Mouse (Mus musculus) kidney, adult 11 months (tissue): Measurements from ENCODE around the gene Tnpo3.

ENCODE experiments used
- DNase-seq: peaks from one replicate; pipeline ENCODE4 v3.0.0; 2022

The Tnpo3 gene

DNA sequence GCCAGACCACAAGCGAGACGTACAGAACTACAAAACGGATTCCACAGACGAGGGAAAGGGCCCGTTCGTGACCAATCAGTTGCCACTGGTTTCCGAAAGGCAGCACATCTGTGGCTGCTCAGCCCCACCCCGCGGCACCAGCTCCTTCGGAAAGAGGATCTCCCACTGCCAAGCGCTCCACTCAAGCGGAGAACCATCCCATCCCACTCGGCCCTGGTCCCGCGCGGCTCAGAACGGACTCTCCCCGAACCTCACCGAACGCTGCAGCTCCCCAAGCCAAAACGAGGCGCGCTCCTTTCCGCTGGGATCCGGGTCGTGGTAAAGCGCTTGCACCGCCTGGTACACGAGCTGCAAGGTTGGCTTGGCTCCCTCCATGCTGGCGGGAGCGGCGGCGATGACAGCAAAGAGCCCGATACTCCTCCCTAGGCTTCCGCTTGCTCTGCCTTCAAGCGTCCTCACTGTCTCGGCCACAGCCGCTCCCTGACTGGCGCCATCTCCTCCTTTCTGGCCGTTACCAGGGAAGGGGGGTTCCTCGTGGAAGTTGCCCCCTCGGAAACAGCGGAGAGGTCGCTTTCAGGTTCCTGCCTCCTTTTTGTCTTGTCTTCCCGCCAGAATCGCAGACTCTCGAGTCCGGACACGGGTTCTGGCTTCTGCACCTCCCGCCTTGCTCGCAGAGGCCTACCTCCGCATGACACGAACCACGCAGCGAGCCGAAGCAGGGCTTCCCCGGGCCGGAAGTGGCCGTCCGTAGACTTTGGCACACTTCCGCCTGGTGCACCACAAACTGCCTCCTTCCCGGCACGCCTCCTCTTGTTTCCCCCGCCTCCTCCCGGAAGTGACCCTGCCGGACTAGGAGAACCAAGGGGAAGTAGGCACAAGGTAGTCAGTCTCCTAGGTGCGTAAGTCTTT, at the start of gene Tnpo3:
Gene Tnpo3 (minus strand): TSS at position 777 of the 909 bp plus-strand sequence.
- DNase-seq, result peak; percentile 93

DNA sequence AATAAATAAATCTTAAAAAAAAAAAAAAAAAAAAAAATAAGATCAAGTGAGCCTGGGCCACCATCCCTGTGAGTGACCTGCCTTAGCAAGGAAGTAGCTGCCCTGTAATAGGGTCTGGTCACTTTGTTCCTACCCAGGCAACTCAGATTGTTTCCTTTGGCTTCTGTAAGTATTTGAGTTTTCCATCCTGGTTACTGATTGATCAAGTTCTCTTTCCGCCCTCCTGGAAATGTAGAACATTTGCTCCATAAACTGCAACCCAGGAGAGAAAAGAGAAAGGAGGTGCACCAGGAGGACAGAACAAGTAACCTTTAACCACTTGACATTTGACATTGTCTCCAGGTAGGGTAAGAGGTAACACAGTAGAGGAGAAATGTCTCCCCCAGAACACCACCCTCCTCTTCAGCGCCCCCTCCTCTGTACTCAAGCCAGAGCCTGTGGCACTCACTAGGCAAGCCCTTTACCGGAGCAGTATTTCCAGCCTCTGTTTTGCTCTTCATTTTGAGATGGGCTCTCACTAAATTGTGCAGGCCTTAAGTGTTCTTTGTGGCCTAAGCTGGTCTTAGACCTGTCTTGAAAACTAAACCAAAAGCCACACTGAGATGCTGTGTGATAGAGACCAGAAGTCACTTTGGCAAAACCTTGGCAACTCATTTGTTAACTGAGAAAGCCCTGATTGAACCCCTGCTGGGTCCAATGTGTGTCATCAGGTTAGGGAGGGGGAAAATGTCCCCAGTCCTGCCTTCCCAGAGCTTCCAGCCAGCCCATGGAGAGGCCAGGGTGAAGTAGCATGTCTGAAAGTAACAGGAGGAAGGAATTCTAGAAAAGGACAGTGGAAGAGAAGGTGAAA, 49.2 kb upstream of the Tnpo3 start:
- peak; percentile 70 for DNase-seq

DNA sequence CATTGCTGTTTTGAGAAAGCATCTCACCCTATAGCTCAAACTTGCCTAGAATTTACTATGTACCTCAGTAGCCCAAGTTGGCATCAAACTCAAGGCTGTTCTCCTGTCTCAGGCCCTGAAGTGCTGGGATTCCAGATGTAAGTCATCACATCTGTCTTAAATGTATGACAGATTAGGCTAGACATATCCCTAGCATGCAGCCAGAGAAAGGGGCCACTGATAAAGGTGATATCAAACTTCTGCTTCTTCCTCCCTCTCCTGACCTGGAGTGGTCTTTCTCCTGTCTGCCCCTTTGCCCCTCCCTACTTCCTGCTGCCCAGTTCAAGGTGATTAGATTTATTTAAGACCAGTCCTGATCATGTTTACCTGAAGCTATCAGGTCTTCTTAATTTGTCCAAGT, 43.6 kb upstream of the Tnpo3 start:
- no peak for DNase-seq

DNA sequence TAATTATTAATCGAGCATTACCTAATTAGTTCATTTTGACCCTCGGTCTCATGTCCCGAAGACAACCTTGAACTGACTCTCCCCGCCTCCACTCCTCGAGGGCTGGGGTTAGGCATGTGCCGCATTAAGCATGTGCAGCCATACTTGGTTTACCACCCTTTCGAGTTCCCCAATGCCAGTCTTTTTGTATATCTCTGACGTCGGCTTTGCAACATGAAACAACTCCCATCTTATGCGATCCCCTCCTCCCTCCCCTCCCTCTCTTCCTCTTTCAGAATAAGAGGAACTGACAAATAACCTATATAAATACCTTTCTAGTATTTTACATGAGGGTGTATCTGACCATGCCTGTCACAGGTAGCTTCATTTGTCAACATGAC, 40.5 kb upstream of the Tnpo3 start:
- DNase-seq, result no peak

DNA sequence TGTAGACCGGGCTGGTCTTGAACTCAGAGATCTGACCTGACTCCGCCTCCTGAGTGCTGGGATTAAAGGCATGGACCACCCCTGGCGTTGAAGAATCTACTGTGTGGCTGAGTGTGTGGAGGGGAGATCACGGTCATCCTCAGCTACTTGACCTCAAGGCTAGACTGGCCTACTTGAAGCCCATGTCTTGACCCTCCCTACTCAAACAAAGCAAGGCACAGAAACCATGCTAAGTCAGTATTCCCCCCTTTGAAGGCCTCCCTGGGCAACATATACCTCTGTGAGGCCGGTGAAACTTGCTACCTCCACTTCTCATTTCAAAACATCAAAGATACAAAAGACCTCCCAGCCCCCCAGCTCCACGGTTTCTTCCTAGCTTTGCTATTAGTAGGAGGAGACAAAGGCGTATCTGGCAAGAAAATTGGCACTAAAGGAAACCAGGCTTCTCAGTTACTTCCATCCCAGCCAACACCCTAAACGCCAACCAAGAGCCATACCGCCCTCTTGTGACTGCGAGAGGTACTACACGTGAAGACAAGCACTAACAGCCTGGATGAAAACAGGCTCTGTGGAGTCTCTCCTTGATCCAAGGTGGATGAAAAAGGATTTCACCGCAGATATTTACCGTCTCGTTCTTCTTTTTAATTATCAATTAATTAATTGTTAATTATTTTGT, 39.9 kb upstream of the Tnpo3 start:
- peak; percentile 90 for DNase-seq

DNA sequence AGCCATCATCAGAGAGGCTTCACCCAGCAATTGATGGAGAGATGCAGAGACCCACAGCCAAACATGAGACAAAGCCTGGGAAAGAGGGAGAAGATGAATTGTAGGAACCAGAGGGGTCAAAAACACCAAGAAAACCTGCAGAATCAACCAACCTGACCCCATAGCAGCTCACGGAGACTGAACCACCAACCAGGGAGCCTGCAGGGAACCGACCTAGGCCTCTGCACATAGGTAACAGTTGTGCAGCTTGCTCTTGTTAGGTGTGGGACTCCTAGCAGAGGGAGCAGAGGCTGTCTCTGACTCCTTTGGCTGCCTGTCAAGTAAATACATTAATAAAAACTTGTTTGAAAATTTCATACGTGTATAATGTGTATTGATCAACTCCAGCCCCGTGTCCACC, 32.1 kb upstream of the Tnpo3 start:
- no peak for DNase-seq

DNA sequence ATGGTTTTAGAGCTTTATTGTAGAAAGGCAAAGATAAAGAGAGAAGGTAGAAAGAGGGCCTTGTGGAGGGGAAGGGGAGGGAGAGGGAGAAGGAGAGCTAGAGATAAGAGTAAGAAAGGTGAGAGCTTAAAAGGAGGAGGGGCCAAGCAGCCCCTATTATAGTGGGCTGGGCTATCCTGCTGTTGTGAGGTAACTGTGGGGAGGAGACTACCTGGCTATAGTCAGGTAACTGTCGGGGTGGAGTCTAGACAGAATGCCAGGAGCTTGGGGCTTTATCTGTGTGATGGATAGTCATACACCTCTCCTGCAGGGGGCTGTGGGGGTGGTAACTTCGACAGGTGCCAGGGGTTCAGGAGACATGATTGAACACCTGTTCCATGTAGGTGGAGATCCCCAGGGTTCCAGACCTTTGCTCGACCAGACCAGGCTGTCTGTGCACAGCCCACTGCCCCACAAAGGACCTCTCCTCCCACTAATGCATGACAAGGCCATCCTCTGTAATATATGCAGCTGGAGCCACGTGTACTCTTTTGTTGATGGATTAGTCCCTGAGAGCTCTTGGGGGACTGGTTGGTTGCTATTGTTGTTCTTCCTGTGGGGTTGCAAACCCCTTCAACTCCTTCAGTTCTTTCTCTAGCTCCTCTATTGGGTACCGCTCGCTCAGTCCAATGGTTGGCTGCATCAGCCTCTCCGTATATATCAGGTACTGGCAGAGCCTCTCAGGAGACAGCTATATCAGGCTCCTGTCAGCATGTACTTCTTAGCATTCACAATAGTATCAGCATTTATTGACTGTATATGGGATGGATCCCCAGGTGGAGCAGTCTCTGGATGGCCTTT, 30.1 kb upstream of the Tnpo3 start:
- DNase-seq, result no peak

DNA sequence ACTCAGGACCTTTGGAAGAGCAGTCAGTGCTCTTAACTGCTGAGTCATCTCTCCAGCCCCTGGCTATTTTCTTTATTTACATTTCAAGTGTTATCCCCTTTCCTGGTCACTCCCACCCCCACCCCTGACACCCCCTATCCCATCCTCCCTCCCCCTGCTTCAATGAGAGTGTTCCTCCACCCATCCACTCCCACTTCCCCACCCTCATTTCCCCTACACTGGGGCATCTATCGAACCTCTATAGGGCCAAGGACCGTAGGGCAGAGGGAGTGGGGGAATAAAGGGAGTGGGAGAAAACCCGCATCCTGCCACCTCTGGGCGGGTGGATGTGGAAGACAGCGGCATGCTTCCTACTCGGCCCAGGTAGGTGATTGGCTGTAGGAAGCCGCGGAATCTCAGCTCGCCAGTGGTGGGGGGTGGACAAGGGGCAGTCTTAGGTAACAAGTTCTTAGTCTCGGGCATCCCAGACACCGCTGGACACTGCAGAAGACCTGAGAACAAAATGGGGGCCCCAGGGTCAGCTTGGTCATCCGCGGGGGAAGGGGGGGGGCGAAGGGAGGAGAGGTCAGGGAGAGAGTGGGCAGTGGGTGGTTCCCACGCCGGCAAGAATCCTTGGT, 29.3 kb upstream of the Tnpo3 start:
- no peak for DNase-seq

DNA sequence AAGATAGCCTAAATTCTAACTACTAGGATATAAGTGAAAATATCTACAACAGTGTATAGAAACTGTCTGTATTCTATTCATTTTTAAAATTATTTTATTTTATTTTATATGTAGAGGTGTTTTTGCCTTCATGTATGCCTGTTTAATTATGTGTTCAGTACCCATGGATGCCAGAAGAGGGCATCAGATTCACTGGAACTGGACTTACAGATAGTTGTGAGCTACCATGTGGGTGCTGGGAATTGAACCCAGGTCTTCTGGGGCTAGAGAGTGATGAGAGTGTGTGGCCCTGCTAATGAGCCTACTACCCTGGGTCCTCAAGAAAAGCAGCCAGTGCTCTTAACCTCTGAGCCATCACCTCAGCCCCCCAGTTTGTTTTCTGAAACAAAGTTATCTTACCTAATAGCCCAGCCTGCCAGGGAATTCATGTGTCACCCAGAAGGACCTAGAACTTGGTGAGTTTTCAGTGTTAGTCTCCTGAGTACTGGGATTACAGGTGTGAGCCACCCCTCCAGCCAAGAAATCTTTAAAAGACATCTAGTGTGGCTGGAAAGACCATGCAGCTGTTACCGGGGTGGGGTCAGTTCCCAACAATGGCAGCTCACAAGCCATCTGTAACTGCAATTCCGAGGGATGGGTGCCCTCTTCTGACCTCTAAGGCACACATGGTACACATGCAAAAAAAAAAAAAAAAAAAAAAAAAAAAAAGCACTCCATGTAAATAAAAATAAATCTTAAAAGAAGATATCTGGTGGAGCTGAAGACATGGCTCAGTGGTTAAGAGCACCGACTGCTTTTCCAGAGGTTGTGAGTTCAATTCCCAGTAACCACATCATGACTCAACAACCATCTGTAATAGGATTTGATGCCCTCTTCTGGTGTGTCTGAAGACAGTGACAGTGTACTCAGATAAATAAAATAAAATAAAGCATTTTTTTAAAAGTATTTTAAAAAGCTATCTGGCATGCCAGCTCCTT, 28.0 kb upstream of the Tnpo3 start:
- DNase-seq, result no peak

DNA sequence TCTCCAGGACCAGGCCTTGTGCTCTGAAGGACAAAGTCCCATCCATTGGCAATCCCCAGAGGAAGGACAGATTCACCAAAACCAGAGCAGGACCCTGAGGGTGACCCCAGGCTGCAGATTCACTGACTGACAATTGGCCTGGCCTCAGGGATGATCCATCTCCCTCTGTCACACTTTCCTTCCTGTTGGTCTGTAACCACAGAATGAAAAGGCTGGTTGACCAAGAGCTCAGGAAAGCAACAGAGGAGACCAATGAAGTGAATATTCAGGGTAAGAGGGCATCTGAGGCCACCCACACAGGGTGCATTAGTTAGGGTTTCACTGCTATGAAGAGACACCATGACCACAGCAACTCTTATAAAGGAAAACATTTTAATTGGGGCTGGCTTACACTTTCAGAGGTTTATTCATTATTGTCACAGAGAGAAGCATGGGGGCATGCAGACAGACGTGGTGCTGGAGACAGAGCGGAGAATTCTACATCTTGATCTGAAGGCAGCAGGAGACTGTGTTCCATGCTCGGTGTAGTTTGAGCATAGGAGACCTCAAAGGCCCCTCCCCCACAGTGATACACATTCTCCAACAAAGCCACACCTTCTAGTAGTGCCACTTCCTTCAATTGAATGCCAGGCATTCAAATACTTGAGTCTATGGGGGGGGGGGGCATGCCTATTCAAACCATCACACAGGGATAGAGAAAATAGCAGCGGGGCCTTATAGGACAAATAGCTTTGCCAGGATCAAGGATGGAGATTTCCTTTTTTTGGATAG, 26.8 kb upstream of the Tnpo3 start:
- DNase-seq, result no peak

DNA sequence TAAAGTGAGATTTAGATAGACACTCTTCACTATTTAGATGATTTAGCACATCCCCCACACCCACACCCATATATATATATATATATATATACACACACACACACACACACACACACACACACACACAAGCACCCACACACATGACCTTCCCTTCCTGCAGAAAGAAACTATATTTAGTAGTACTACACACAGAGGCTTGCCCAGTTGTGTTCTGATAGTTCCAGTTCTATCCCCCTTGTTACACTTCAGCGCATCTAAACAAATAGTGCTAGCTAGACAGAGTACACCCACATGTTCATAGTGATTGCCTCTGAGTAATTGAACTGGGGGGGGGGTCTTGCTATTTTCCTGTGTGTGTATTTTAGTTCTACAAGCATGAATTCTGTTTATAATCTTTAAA, 24.9 kb upstream of the Tnpo3 start:
- no peak for DNase-seq

DNA sequence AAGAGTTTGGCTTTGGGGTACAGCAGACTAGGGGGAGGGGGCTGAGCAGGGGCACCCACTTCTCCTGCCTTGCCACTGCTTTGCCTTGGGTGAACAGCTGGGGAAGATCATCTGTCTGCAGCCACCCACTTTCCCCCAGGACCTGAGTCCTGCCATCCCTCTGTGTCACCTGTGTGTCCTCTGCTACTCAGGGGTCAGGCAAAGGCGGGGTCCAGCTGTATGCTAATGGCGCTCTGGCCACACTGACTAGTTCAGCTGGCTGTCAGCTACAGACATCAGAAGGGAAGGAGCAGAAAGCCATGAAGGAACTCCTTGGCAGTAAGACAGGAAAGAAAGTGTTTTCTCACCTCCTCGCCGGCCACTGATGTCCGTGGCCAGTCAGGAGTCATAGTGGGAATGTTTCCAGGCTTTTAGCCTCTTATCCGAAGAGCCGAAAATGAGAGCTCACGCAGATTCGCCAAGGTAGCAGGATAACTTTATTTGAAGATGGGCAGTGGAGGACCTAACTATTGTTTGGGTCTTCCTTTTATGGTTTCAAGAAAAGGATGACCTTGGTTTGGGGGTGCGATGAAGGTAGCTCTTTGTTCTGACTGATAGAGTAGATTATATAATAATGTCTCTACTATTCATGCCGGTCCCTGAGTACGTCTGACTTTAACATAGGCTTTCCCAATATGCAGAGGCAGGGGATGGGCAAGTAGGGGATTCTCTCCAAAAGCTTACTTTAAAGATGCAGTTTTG, 23.0 kb upstream of the Tnpo3 start:
- no peak for DNase-seq

DNA sequence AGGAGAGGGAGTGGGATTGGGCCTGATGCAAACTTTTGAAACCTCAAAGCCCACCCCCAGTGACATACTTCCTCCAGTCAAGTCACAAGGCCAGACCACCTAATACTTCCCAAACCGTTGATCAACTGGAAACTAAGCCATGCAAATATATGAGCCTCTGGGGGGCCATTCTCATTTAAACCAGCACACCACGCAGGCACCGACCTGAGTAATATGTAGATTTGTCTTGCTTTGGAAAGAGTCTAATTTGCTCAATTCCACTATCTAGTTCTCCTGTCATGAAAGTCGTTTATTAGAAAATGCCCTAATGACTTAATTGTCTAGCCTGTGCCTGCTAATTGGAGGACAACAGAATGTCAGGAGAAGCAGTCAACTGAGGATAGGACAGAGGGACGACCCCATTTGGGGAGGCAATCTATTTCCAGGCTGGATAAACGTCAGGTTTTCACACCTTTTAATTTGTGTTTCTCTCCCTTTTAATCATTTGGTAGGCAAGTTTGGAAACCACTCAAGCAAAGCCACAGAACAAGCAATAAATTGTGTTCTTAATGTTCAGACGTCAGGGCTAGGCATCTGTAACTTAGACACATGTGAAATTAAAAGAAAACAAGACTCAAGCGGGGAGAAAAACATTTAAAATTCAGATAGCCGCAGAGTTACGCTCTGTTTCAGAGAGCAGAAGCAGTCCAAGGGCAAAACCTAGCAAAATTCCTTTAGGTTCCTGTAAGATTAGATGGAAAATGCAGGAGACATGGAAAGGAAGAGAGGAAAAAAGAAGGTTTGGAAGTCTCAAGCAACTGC, 22.3 kb upstream of the Tnpo3 start:
- DNase-seq, result no peak

DNA sequence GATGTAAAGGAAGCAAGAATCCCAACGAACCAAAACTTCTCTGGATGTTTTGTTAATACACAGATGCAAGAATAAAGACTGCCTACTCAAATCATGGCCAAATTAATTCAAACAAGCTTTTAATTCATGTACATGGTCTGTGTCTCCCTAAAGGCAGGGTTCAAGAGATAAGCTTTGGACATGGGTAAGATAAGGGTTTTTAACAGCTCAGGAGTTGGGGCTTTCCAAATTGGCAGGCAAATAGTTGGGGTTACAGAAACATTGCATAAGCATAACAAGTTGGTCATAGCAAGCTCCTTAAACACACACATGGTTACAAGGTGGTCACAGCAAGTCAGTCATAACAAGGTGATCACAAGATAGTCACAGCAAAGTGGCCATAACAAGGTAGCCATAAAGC, 20.5 kb upstream of the Tnpo3 start:
- no peak for DNase-seq

DNA sequence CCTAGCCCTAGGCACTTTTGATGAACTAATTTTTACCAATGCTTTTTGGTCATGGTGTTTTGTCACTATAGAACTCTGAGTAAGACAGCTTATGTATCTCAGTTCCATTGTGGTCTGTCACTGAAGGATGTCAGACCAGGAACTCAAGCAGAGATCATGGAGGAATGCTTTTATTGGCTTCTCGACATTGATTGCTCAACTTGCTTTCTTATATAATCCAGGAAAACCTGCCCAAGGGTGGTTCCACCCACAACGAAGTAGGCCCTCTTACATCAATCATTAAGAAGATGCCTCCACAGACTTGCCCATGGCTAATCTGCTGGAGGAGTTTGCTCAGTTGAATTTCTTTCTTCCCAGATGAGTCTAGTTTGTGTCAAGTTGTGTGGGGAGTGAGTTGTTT, 18.1 kb upstream of the Tnpo3 start:
- no peak for DNase-seq

DNA sequence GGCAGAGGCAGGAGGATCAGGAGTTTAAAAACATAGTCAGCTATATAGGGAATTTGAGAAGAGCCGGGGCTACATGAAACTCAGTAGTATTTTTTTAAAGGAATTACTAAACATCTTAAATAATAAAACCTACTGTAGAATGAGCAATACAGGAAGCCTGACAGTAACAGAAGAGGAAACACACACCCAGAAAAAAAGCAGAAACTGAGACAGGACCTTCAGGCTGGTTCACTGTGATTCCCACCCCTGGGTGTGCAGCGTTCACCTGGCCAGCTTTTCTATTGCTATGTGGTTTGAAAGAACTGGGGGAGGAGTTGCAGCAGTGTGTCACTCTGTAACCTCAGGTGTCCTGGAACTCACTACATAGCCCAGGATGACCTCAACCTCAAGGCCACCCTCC, 14.2 kb upstream of the Tnpo3 start:
- DNase-seq, result no peak

DNA sequence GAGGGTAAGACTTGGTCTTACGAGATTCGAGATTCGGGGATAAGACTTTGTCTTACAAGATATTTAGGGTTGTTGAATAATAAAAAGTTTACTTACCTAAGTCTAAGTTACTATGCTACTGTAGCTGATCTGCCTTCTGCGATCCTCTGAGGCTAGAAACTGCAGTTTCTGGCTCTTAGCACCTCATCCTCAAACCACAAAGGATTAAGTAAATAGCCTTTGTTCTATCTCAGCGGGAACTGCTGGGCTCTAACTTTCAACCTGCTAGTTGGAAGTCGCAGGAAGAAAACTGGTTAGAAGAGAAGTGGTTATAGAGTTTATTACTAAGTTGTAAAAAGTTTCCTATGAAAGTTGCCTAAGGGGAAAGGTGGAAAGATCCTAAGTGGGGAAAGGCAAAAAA, 12.6 kb upstream of the Tnpo3 start:
- DNase-seq, result no peak

DNA sequence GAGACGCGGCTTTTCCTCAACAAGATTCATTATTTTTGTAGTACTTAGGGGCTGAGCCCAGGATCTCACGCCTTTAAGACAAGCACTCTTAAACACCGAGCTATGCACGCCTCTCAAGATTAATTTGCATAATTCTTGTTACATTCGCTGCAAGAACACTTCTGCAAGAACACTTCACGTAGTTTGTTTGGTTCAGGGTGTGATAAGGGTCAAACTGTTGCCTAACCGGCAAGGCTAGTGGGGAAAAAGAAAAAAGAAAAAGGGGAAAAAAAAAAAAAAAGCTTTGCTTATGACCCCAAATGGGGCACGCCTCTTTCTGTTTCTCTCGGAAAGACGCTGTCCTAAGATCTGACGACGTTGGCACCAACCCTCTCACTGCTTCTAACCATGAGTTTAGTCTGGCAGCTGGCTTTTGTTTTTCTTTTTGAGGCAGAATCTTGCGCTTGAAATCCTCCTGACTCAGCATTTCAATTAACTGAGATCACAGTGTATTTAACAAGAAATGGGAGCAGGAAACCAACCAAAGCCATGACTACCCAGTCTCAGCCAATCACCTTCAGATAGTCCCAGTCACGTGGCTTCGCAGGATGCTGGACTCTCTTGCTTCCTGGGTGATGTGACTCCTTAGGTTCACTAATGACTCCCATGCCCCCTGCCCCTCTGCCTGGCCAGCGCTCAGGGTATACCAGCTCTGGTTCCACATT, 11.3 kb upstream of the Tnpo3 start:
- no peak for DNase-seq
